Mouse (Mus musculus) embryonic facial prominence, embryonic 12.5 days (tissue): ENCODE measurements around the gene Vash2. TPM values are rescaled to one million over a fixed set of nuclear protein-coding genes. Genes with fewer than 3 reads are reported as not detected.
"Not testable (repeated sequence)": the region's sequence is repeated elsewhere in the genome, so short reads cannot be mapped to it uniquely, and the experiment has no call there.

Experiments used
- ATAC-seq: fragments of 200-750 bp; cut with Nextera tagmentation; 2 replicates; pipeline ENCODE4 v1.8.0; 2017; ENCODE audit not compliant: insufficient number of reproducible peaks, insufficient read depth, low FRiP score, low TSS enrichment
- H3K27ac ChIP-seq: fragments of 300-500 bp; sonication (generic); 2 replicates; pipeline ENCODE4 v1.5.1; 2016; ENCODE audit warnings: mild to moderate bottlenecking
- H3K27me3 ChIP-seq: fragments of 300-500 bp; sonication (generic); 2 replicates; pipeline ENCODE4 v1.6.1; 2016; ENCODE audit warnings: mild to moderate bottlenecking, moderate library complexity
- H3K36me3 ChIP-seq: fragments of 300-500 bp; sonication (generic); 2 replicates; pipeline ENCODE4 v1.6.1; 2016; ENCODE audit warnings: mild to moderate bottlenecking
- H3K4me1 ChIP-seq: fragments of 300-500 bp; sonication (generic); 2 replicates; pipeline ENCODE4 v1.6.1; 2016
- H3K4me2 ChIP-seq: fragments of 300-500 bp; sonication (generic); replicated peaks from 2 replicates; pipeline ENCODE4 v1.6.1; 2016; ENCODE audit warnings: mild to moderate bottlenecking, moderate library complexity
- H3K4me3 ChIP-seq: fragments of 300-500 bp; sonication (generic); 2 replicates; pipeline ENCODE4 v1.5.1; 2016; ENCODE audit warnings: mild to moderate bottlenecking
- H3K9ac ChIP-seq: fragments of 300-500 bp; sonication (generic); 2 replicates; pipeline ENCODE4 v1.6.1; 2016; ENCODE audit warnings: mild to moderate bottlenecking, moderate library complexity
- H3K9me3 ChIP-seq: fragments of 300-500 bp; sonication (generic); 2 replicates; pipeline ENCODE4 v1.6.1; 2016; ENCODE audit warnings: mild to moderate bottlenecking, moderate library complexity
- WGBS: fragments of 180-500 bp; shearing (Covaris S2); methylation state at CpG from one replicate; pipeline ENCODE4 v1.1.7; 2016; 5-methylcytosine and 5-hydroxymethylcytosine counted together
- polyA plus RNA-seq: library from polyadenylated mRNA; unstranded; fragments of >200 nt; fragmentation: Nextera tagmentation; extraction: Ambion mirVana; gene quantifications from 2 replicates; pipeline ENCODE4 v1.2.1, GENCODE M21; 2016

The Vash2 gene
- polyA plus RNA-seq: 77.9 and 82.5 TPM in 2 replicates

DNA sequence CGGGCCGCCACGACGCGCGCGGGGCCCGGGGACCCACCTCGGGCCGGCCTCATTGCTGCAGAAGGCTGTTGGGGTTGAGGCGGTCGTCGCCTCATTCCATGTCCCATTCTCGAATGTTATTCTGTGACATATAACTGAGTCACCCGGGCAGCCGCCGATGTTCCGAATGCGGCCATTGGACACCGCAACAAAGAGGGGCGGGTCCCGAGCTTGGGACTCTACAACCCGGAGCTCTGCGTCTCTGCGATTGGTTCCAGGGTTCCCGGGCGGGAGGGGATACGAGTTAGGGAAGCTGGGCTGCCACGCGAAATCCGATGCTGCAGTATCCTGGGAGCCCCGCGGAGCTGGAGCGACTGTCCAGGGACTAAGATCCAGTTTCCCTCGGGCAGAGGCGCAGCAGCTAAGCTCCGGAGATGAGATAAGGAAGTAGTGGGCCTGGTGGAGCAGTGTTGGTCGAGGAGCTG is at the start of gene Vash2:
Gene Vash2, minus strand, starts transcription at position 197 of the 464 bp plus-strand sequence.
- peak within 1 kb of the TSS; percentile 92 for H3K4me2 ChIP-seq
- 1% methylated on average over 38 of the region's 38 CpGs for WGBS
- H3K9ac ChIP-seq: peak within 1 kb of the TSS; percentile 93
- peak; percentile 99 for ATAC-seq
- peaks cover 22% of the 10 kb centered on the region for H3K4me1 ChIP-seq
- H3K27me3 ChIP-seq: no peaks in the 10 kb centered on the region
- H3K9me3 ChIP-seq: no peaks in the 10 kb centered on the region
- peak within 1 kb of the TSS; percentile 85 for H3K4me3 ChIP-seq
- peaks cover 18% of the 10 kb centered on the region for H3K36me3 ChIP-seq
- H3K27ac ChIP-seq: peak within 1 kb of the TSS; percentile 98

DNA sequence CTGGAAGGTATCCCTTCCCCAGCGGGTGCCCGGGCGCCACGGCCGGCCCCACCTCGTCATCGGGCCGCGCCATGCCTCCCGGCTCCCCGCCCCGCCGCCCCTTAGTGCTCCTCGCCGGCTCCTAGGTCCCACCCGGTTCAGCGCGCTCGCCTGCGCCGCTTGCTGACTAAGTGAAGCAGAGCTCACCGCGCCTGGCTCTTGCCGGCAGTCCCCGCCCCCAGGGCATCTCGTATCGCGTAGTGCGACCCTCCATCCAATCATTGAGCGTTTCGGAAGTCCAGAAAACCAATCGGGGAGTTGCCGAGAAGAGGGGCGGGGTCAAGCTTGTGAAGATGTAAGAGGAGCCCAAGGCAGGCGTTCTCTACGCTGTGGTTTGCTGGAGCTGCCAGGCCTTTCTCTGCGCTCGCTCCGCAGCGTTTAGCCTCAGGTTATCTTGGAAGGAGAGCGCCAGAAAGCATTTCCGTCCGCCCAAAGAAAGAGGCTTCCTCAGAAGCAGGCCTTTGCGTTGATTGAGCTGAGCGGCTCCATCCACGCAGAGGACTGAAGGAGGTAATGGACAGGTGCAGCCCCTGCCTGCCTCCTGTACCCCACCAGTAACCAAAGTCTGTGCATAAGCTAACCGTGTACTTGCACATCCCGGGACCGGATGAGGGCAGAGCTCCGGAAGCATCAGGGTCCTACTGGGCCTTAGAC is 47.1 kb upstream of the Vash2 start, which contains the start of gene Flvcr1:
Gene Flvcr1, minus strand, starts transcription at position 138 of the 693 bp plus-strand sequence.
- H3K27ac ChIP-seq: peak within 1 kb of the TSS; percentile 91
- peaks cover 7% of the 10 kb centered on the region for H3K36me3 ChIP-seq
- H3K4me1 ChIP-seq: peaks cover 17% of the 10 kb centered on the region
- H3K9ac ChIP-seq: peak within 1 kb of the TSS; percentile 80
- peak; percentile 98 for ATAC-seq
- no peaks in the 10 kb centered on the region for H3K27me3 ChIP-seq
- under 1% methylated on average over 50 of the region's 50 CpGs for WGBS
- no peaks in the 10 kb centered on the region for H3K9me3 ChIP-seq
- H3K4me3 ChIP-seq: peak within 1 kb of the TSS; percentile 73
- H3K4me2 ChIP-seq: peak within 1 kb of the TSS; percentile 92

DNA sequence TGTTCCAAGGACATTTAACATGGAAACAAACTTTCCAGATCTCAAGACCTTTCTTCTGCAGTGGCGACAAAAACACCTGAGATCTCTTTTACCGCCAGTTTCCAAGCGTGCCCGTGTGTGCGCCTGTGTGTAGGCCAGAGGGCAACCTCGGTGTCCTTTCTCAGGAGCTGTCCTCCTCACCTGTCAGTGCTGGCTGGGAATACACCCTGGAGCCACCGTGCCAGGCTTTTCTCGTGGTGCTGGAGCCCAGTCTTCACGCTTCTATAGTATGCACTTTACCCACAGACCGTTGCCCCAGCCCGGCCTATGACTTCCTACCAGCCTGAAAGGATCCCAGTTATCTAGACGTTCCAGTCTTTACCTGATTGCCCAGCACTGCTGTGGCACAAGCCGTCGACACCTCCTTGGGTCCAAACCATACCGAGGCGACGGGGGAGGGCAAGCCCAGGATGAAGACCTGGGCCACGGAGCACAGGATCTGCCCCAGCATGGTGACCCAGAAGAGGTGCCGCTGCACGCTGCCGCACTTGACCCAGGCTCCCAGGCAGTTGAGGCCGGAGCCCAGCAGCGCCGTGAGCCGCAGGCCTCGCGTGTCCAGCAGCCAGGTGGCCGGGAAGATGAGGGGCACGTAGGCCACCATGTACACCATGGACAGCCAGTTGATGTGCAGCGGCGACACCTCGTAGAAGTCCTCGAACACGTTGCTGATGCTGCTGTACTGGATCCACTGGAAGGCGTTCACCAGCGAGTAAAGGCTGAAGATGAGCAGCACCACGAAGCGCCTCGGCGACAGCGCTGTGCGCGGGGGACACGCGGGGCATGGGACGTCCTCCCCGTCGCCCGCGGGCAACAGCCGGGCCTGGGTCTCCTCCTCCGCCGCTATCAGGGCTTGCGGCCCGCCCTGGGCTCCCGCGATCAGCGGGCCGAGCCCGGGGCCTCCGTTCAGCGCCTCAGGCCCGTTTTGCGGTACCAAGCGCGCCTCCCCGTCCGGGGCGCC is 46.2 kb upstream of the Vash2 start:
- H3K9ac ChIP-seq: peak overlapping the region; percentile 80
- H3K4me1 ChIP-seq: peaks cover 17% of the 10 kb centered on the region
- peak overlapping the region; percentile 92 for H3K4me2 ChIP-seq
- H3K9me3 ChIP-seq: no peaks in the 10 kb centered on the region
- WGBS: 2% methylated on average over 68 of the region's 69 CpGs
- peaks cover 7% of the 10 kb centered on the region for H3K36me3 ChIP-seq
- H3K27me3 ChIP-seq: no peaks in the 10 kb centered on the region
- peak overlapping the region; percentile 80 for H3K27ac ChIP-seq
- peak overlapping the region; percentile 73 for H3K4me3 ChIP-seq
- no peak; the same call in 1 of the 2 replicates for ATAC-seq

DNA sequence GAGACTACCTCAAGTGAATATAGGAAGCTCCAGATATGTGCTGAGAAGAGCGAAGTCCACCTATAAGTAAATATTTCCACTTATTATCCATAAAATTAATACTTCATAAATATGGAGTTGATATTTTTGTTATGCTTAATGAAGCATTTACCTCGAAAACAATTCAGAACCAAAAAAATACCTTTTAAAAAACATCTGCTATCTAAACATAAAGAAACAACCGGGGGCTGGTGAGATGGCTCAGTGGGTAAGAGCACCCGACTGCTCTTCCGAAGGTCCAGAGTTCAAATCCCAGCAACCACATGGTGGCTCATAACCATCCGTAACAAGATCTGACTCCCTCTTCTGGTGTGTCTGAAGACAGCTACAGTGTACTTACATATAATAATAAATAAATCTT is 44.7 kb upstream of the Vash2 start:
- ATAC-seq, H3K9me3 ChIP-seq, H3K27me3 ChIP-seq, H3K9ac ChIP-seq, H3K4me2 ChIP-seq, H3K4me3 ChIP-seq, H3K27ac ChIP-seq: not testable (repeated sequence)
- H3K36me3 ChIP-seq: peaks cover 10% of the 10 kb centered on the region
- H3K4me1 ChIP-seq: peaks cover 17% of the 10 kb centered on the region
- WGBS: 91% methylated on average over 6 of the region's 6 CpGs

DNA sequence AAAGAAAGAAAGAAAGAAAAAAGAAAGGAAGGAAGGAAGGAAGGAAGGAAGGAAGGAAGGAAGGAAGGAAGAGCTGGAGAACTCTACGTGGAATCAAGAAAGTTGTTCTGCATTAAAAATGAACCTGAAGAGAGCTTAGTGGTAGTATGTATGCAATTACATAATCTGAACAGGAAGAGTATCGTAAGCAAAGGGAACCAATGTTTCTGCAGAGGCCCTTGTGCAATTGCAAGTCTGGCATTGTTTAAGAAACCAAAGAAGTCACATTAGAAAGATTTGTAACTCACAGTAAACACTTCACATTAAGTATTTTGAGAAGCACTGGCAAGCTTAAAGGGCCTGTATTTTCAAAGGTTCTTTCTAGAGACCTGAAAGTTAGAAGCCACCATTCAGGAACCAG is 44.0 kb upstream of the Vash2 start:
- Histone ChIP-seq H3K9me3 (no peaks in the 10 kb centered on the region), H3K4me3 (no peak overlapping the region), H3K4me1 (peaks cover 17% of the 10 kb centered on the region), H3K27me3 (no peaks in the 10 kb centered on the region), H3K27ac (no peak overlapping the region), H3K36me3 (peaks cover 10% of the 10 kb centered on the region), H3K4me2 (no peak overlapping the region), H3K9ac (no peak overlapping the region)
- WGBS: 60% methylated on average over 2 of the region's 2 CpGs
- no peak for ATAC-seq

DNA sequence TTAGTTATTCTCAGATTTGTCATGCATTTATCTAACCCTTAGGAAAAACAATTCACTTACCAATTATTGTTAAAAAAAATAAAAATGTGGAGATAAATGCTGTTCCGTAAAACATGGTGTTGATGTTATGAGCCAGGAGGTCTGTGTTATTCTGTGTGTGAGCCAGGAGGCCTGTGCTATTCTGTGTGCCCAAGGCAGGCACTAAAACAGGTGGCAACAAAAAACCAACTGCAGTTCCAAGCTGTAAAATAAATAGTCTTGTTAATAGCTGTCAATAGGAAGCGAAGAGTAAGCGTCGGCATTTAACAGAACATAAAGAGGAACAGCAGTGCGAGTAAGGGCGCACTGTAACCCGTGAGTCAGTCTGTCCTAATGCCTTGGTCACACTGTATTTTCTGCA is 41.9 kb upstream of the Vash2 start:
- no peak for ATAC-seq
- Histone ChIP-seq H3K27me3 (no peaks in the 10 kb centered on the region), H3K27ac (no peak overlapping the region), H3K36me3 (peaks cover 16% of the 10 kb centered on the region), H3K9ac (no peak overlapping the region), H3K4me1 (peaks cover 12% of the 10 kb centered on the region), H3K9me3 (no peaks in the 10 kb centered on the region), H3K4me2 (no peak overlapping the region), H3K4me3 (no peak overlapping the region)
- whole genome bisulfite sequencing: 91% methylated on average over 7 of the region's 7 CpGs

DNA sequence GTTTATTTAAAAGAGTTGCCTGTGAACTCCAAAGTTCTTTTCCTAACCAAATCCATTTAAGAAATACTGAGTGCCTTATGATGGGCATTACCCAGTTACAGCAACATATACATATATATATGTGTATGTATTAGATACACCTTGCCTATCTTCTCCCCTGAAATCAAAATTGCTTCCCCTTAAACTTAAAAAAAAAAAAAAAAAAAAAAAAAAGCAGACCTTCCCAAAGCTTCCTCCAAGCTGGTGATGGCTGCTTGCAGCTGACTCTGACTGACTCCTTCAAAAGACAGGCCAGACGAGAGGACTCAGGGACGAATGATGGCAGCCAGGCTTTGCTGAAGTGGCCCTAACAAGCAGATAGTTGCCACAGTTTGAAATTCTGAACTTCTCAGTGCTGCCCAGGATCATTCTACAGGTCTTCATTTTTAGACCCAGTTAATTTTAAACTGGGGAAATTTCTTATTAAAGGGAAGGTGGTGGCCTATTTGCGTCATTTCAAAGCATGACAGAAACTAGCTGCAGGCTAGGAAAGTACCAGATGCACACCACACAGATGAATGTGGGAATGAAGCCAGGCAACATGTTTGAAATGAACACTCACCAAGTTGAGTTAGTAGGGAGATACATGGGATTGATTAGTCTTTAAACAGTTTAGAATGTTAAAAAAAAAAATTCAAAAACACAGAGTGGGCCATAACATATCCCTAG is 41.3 kb upstream of the Vash2 start:
- H3K36me3 ChIP-seq: peaks cover 16% of the 10 kb centered on the region
- no peaks in the 10 kb centered on the region for H3K9me3 ChIP-seq
- WGBS: 84% methylated on average over 3 of the region's 3 CpGs
- no peak overlapping the region for H3K4me2 ChIP-seq
- no peaks in the 10 kb centered on the region for H3K27me3 ChIP-seq
- no peak overlapping the region for H3K27ac ChIP-seq
- H3K9ac ChIP-seq: no peak overlapping the region
- H3K4me3 ChIP-seq: no peak overlapping the region
- ATAC-seq: no peak
- peaks cover 10% of the 10 kb centered on the region for H3K4me1 ChIP-seq

DNA sequence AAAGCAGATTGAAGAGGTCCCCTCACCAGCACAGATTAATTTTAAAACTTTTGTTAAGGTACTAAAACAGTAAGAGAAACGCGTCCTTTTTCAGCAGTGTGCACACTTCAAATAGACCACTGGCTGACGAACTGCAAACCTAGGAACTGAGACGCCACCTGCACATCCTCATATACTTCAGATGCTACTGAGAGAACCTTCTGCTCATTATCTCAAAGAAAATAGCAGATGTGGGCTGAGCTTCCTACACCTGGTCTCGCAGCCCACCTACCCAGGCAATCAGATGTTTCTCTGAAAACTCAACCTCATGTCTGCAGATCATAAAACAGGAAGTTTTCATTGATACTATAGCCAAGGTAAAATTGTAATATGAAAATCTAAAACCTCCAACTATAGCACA is 40.7 kb upstream of the Vash2 start:
- Histone ChIP-seq H3K9ac (no peak overlapping the region), H3K36me3 (peaks cover 18% of the 10 kb centered on the region), H3K4me2 (no peak overlapping the region), H3K27me3 (no peaks in the 10 kb centered on the region), H3K4me1 (peaks cover 5% of the 10 kb centered on the region), H3K9me3 (no peaks in the 10 kb centered on the region), H3K4me3 (no peak overlapping the region), H3K27ac (no peak overlapping the region)
- WGBS: 91% methylated on average over 5 of the region's 5 CpGs
- ATAC-seq: no peak

DNA sequence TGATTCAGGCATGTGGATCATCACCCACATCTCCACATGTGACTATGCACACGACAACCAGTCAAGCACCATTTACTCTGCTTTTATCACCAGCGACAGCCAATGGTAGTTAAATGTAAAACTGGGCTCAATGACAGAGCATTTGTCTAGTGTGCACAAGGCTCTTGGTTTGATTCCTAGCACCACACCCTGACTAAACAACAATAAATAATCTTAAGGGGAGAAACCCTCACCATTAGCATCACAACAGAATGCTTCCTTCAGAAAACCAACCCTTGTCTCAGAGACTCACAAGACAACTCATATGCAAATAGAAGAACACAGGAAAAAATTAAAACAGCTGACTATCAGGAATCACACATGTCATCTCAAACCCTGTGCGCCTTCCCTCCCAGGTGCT is 35.2 kb upstream of the Vash2 start:
- Histone ChIP-seq H3K36me3 (peaks cover 44% of the 10 kb centered on the region), H3K9ac (no peak overlapping the region), H3K27ac (no peak overlapping the region), H3K4me3 (no peak overlapping the region), H3K27me3 (no peaks in the 10 kb centered on the region), H3K9me3 (no peaks in the 10 kb centered on the region), H3K4me2 (no peak overlapping the region), H3K4me1 (no peaks in the 10 kb centered on the region)
- ATAC-seq: no peak
- 94% methylated on average over 3 of the region's 3 CpGs for WGBS

DNA sequence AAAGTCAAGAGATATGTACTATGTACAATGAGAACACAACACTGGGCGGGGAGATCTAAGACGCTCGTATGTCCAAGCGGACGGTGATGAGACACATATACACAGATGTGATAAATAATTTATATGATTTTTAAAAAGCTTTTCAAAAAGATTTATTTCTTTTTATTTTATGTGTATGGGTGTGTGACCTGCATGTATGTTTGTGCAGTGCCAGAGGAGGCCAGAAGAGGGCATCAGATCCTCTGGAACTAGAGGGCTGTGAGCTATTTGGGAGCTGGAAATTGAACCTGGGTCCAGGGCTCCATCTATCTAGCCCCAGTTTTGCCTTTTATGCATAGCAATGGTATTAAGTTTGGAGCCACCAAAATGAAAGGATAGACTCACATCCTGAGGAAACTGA is 29.6 kb upstream of the Vash2 start:
- over 99% methylated on average over 5 of the region's 5 CpGs for WGBS
- Histone ChIP-seq H3K4me1 (no peaks in the 10 kb centered on the region), H3K4me3 (no peak overlapping the region), H3K9me3 (no peaks in the 10 kb centered on the region), H3K27me3 (no peaks in the 10 kb centered on the region), H3K9ac (no peak overlapping the region), H3K36me3 (peaks cover 60% of the 10 kb centered on the region), H3K27ac (no peak overlapping the region), H3K4me2 (no peak overlapping the region)
- ATAC-seq: no peak

DNA sequence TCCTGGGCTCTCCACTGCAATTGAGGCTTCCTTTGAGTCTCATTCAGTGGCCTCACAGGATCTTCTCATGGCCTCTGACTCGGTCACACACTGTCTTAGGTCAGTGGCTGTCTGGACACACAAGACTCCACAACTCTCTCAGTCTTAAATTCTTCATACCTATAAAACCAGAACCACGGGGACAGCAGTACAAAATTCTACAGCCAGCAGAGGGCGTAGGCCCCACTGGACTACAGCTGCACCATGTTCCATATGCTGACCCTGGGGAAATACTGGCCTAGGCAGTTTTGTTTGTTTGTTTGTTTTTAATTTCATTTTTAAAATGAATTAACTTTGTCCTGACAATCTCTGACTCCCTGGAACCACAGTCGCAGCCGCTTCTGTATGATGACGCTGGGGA is 23.1 kb upstream of the Vash2 start:
- no peak overlapping the region for H3K9ac ChIP-seq
- no peak overlapping the region for H3K27ac ChIP-seq
- peaks cover 16% of the 10 kb centered on the region for H3K36me3 ChIP-seq
- no peak overlapping the region for H3K4me3 ChIP-seq
- no peaks in the 10 kb centered on the region for H3K9me3 ChIP-seq
- no peaks in the 10 kb centered on the region for H3K27me3 ChIP-seq
- no peak overlapping the region for H3K4me2 ChIP-seq
- H3K4me1 ChIP-seq: no peaks in the 10 kb centered on the region
- no peak for ATAC-seq
- WGBS: 66% methylated on average over 6 of the region's 6 CpGs
